Mouse (Mus musculus): Measurements from ENCODE around the gene AI481877. TPM values are rescaled to one million over a fixed set of nuclear protein-coding genes. Genes with fewer than 3 reads are reported as not detected.
A peak's percentile ranks its signal among the peaks of the same experiment; 100 is the strongest.

Gene AI481877
- polyA plus RNA-seq, 1 experiment = 1.0 TPM

DNA sequence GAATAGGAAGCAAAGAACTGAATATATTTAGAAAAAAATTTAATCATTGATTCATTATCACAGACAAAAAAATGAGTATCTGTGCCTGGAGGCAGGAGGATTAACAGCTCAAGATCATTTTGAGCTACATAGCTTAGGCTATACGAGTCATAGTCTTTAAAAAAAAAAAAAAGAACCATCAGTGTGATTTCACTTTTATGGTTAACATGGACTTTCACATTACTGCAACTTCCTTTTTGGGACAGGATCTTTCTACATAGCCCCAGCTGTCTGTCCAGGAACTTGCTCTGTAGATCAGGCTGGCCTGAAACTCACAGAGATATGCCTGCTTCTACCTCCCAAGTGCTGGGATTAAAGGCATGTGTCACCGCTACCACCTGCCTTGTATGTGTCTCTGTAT lies 55.4 kb downstream of the AI481877 start:
- Histone ChIP-seq H3K9ac (ENCODE audit: low read depth, poor library complexity, severe bottlenecking) (no peak overlapping the region), H3K9me3 (replicated peaks; ENCODE audit: control insufficient read depth, insufficient read depth, low read length, poor library complexity, severe bottlenecking) (no peaks in the 10 kb centered on the region), H3K36me3 (ENCODE audit: control insufficient read depth, insufficient read depth, low read length, poor library complexity, severe bottlenecking) (no peaks in the 10 kb centered on the region), H3K4me1 (ENCODE audit: control insufficient read depth, insufficient read depth, low read length) (no peaks in the 10 kb centered on the region), H3K27ac (ENCODE audit: insufficient read depth, low read length) (no peak overlapping the region), H3K27me3 (ENCODE audit: control insufficient read depth, insufficient read depth, low read length, poor library complexity, severe bottlenecking) (no peaks in the 10 kb centered on the region), H3K4me3 (ENCODE audit: low read depth, low read length) (no peak overlapping the region)
- TF ChIP-seq CTCF (IDR thresholded peaks at IDR 0.05; ENCODE audit: low read depth, low read length) (no peak), EP300 (IDR thresholded peaks at IDR 0.05; ENCODE audit: insufficient read depth, low read depth, low read length) (no peak), POLR2A (IDR thresholded peaks at IDR 0.05; ENCODE audit: insufficient read depth, low read length) (no peak)

- Histone ChIP-seq H3K27me3 (ENCODE audit: control insufficient read depth, insufficient read depth, low read length, poor library complexity, severe bottlenecking) (no peaks in the 10 kb centered on the region), H3K9ac (ENCODE audit: low read depth, poor library complexity, severe bottlenecking) (no peak overlapping the region), H3K27ac (ENCODE audit: insufficient read depth, low read length) (no peak overlapping the region), H3K36me3 (ENCODE audit: control insufficient read depth, insufficient read depth, low read length, poor library complexity, severe bottlenecking) (no peaks in the 10 kb centered on the region), H3K9me3 (replicated peaks; ENCODE audit: control insufficient read depth, insufficient read depth, low read length, poor library complexity, severe bottlenecking) (no peaks in the 10 kb centered on the region), H3K4me1 (ENCODE audit: control insufficient read depth, insufficient read depth, low read length) (no peaks in the 10 kb centered on the region), H3K4me3 (ENCODE audit: low read depth, low read length) (no peak overlapping the region)
- no peak for TF ChIP-seq EP300 (IDR thresholded peaks at IDR 0.05; ENCODE audit: insufficient read depth, low read depth, low read length)
- TF ChIP-seq POLR2A (IDR thresholded peaks at IDR 0.05; ENCODE audit: insufficient read depth, low read length) = no peak
- no peak for TF ChIP-seq CTCF (IDR thresholded peaks at IDR 0.05; ENCODE audit: low read depth, low read length)
These were observed 69.5 kb downstream of the AI481877 start for GRCm38 (mm10) chr4:59069276-59069675.

DNA sequence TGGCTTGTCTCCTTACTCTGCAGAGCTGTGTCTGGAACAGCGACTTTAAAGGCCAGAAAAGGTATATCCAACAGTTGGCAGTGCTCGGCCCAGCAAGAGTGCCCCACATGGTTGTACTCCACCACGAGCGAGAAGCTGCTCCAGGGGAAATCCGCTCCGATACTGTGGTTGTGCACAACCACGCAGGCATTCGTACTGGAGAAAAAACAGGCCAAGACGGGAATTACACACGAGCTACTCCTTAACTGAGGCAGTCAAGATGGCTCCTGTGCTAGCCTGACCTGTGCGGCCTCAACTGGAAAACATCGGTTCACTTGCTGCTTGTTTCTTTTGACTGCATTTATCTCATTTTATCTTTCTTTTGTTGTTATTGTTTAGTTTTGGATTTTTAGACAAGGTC lies 76.3 kb downstream of the AI481877 start:
- Histone ChIP-seq H3K36me3 (ENCODE audit: control insufficient read depth, insufficient read depth, low read length, poor library complexity, severe bottlenecking) (no peaks in the 10 kb centered on the region), H3K27ac (ENCODE audit: insufficient read depth, low read length) (no peak overlapping the region), H3K9me3 (replicated peaks; ENCODE audit: control insufficient read depth, insufficient read depth, low read length, poor library complexity, severe bottlenecking) (no peaks in the 10 kb centered on the region), H3K9ac (ENCODE audit: low read depth, poor library complexity, severe bottlenecking) (no peak overlapping the region), H3K4me3 (ENCODE audit: low read depth, low read length) (no peak overlapping the region), H3K27me3 (ENCODE audit: control insufficient read depth, insufficient read depth, low read length, poor library complexity, severe bottlenecking) (no peaks in the 10 kb centered on the region), H3K4me1 (ENCODE audit: control insufficient read depth, insufficient read depth, low read length) (no peaks in the 10 kb centered on the region)
- TF ChIP-seq POLR2A (IDR thresholded peaks at IDR 0.05; ENCODE audit: insufficient read depth, low read length) (no peak), CTCF (IDR thresholded peaks at IDR 0.05; ENCODE audit: low read depth, low read length) (no peak), EP300 (IDR thresholded peaks at IDR 0.05; ENCODE audit: insufficient read depth, low read depth, low read length) (no peak)

GRCm38 (mm10) chr4:59057929-59058328 lies 80.9 kb downstream of the AI481877 start:
- Histone ChIP-seq H3K27ac (ENCODE audit: insufficient read depth, low read length) (no peak overlapping the region), H3K27me3 (ENCODE audit: control insufficient read depth, insufficient read depth, low read length, poor library complexity, severe bottlenecking) (no peaks in the 10 kb centered on the region; the same call in 1 of the 2 replicates), H3K4me1 (ENCODE audit: control insufficient read depth, insufficient read depth, low read length) (no peaks in the 10 kb centered on the region), H3K9me3 (replicated peaks; ENCODE audit: control insufficient read depth, insufficient read depth, low read length, poor library complexity, severe bottlenecking) (no peaks in the 10 kb centered on the region), H3K9ac (ENCODE audit: low read depth, poor library complexity, severe bottlenecking) (no peak overlapping the region), H3K36me3 (ENCODE audit: control insufficient read depth, insufficient read depth, low read length, poor library complexity, severe bottlenecking) (no peaks in the 10 kb centered on the region), H3K4me3 (ENCODE audit: low read depth, low read length) (no peak overlapping the region)
- TF ChIP-seq EP300 (IDR thresholded peaks at IDR 0.05; ENCODE audit: insufficient read depth, low read depth, low read length) = no peak
- no peak for TF ChIP-seq CTCF (IDR thresholded peaks at IDR 0.05; ENCODE audit: low read depth, low read length)
- TF ChIP-seq POLR2A (IDR thresholded peaks at IDR 0.05; ENCODE audit: insufficient read depth, low read length) = no peak

GRCm38 (mm10) chr4:59051081-59051480 lies 87.7 kb downstream of the AI481877 start:
- Histone ChIP-seq H3K27me3 (ENCODE audit: control insufficient read depth, insufficient read depth, low read length, poor library complexity, severe bottlenecking) (no peaks in the 10 kb centered on the region; the same call in 1 of the 2 replicates), H3K27ac (ENCODE audit: insufficient read depth, low read length) (no peak overlapping the region), H3K36me3 (ENCODE audit: control insufficient read depth, insufficient read depth, low read length, poor library complexity, severe bottlenecking) (no peaks in the 10 kb centered on the region), H3K4me3 (ENCODE audit: low read depth, low read length) (no peak overlapping the region), H3K4me1 (ENCODE audit: control insufficient read depth, insufficient read depth, low read length) (peaks cover 1% of the 10 kb centered on the region), H3K9me3 (replicated peaks; ENCODE audit: control insufficient read depth, insufficient read depth, low read length, poor library complexity, severe bottlenecking) (no peaks in the 10 kb centered on the region), H3K9ac (ENCODE audit: low read depth, poor library complexity, severe bottlenecking) (no peak overlapping the region)
- no peak for TF ChIP-seq EP300 (IDR thresholded peaks at IDR 0.05; ENCODE audit: insufficient read depth, low read depth, low read length)
- TF ChIP-seq CTCF (IDR thresholded peaks at IDR 0.05; ENCODE audit: low read depth, low read length) = no peak
- TF ChIP-seq POLR2A (IDR thresholded peaks at IDR 0.05; ENCODE audit: insufficient read depth, low read length) = no peak

DNA sequence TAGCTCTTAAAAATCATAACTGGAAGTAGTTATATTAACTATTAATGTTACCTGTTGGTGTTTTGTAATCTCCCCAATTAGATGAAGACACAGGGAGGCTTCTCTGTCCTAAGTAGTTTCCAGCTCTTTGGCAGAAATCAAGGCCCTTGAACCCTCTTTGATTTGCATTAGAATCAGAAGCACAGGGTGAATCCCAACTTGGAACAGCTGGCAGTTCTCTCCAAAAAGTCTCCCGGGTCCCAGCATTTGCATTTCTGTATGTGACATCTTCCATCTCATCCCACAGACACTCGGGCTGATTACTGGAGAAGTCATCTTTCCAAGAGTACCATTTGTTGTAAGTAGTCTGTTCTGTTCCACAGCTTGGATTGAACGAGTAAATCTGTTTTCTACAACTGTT lies 91.6 kb downstream of the AI481877 start:
- Histone ChIP-seq H3K36me3 (ENCODE audit: control insufficient read depth, insufficient read depth, low read length, poor library complexity, severe bottlenecking) (no peaks in the 10 kb centered on the region), H3K27ac (ENCODE audit: insufficient read depth, low read length) (peak overlapping the region; percentile 17; the same call in 1 of the 2 replicates), H3K9ac (ENCODE audit: low read depth, poor library complexity, severe bottlenecking) (no peak overlapping the region), H3K4me3 (ENCODE audit: low read depth, low read length) (no peak overlapping the region), H3K27me3 (ENCODE audit: control insufficient read depth, insufficient read depth, low read length, poor library complexity, severe bottlenecking) (no peaks in the 10 kb centered on the region), H3K9me3 (replicated peaks; ENCODE audit: control insufficient read depth, insufficient read depth, low read length, poor library complexity, severe bottlenecking) (no peaks in the 10 kb centered on the region), H3K4me1 (ENCODE audit: control insufficient read depth, insufficient read depth, low read length) (peaks cover 1% of the 10 kb centered on the region)
- TF ChIP-seq CTCF (IDR thresholded peaks at IDR 0.05; ENCODE audit: low read depth, low read length) (no peak), EP300 (IDR thresholded peaks at IDR 0.05; ENCODE audit: insufficient read depth, low read depth, low read length) (no peak)
